Mouse (Mus musculus): Measurements from ENCODE around the gene Fbxo34.
"Not testable (repeated sequence)": the region's sequence is repeated elsewhere in the genome, so short reads cannot be mapped to it uniquely, and the experiment has no call there.

Gene Fbxo34

GRCm38 (mm10) chr14:47450121-47450520 is at the start of gene Fbxo34:
TSS of gene Fbxo34 (plus strand) at chr14:47450421.
- ATAC-seq (ENCODE audit: low TSS enrichment), result not testable (repeated sequence)

DNA sequence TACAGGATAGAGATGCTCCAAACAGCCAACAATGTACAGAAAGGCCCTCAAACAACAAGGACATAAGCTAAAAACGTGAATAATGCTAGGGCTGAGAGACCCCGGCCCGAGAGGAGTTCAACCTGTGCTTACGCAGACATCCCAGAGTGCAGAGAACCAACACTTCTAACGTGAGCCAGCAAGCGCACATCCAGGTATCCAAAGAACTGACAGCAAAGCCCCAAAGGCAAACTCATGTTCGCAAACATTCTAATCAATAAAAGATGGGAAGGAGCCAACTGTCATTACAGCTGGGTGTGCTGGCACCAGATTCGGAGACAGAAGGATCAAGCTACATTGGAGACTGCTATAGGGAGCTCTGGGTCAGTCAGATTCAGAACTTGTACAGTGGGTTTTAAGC is 47.5 kb upstream of the Fbxo34 start:
- no peak for ATAC-seq (ENCODE audit: low TSS enrichment)

- ATAC-seq (ENCODE audit: low TSS enrichment), result peak; percentile 55; the same call in 1 of the 2 replicates
Measured at GRCm38 (mm10) chr14:47406000-47406399, 44.2 kb upstream of the Fbxo34 start.

- no peak for ATAC-seq (ENCODE audit: low TSS enrichment)
Measured at GRCm38 (mm10) chr14:47417346-47417745, 32.9 kb upstream of the Fbxo34 start.

DNA sequence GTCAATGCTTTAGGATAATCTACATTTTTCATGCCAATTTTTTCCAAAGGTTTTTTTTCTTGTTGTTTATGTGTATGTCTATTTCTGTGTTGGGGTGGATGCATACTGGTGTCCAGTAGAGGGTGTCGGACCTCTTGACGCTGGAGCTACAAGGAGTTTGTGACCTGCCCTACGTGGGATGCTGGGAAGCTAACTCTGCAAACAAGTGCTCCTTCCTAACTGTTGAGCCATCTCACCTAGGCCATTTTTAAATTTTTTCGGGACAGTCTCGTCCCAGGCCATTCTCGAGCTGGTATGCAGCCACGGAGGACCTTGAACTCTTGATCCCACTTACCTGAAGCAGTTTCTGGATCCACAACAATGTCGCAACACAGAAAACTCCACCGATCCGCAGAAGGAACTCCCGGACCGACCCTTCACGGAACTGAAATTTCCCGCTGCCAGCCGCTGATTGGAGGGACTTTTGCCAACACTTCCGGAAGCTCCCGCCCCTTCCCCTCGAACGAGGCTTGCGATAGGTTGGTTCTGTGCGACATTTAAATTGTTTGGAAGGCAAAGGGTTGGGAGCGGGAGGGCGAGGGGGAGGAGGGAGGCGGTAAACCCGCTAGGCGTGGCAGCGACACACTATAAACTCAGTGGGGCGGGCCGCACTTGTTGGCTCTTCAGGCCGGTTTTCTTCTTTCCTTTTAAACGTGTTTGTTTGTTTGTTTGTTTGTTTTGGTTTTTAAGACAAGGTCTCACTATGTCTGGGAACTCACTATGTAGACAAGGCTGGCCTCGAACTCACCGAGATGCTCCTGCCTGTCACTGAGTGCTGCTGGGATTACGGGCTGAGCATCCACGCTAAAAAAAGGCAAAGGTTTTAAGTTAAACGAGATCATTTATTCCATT is 32.2 kb upstream of the Fbxo34 start, which contains the start of gene Dlgap5:
Gene Dlgap5 (minus strand): TSS at position 633 of the 891 bp plus-strand sequence.
- peak; percentile 100 for ATAC-seq (ENCODE audit: low TSS enrichment)

- ATAC-seq (ENCODE audit: low TSS enrichment), result peak; percentile 7; the same call in 1 of the 2 replicates
Measured at GRCm38 (mm10) chr14:47418666-47418991, 31.6 kb upstream of the Fbxo34 start.

DNA sequence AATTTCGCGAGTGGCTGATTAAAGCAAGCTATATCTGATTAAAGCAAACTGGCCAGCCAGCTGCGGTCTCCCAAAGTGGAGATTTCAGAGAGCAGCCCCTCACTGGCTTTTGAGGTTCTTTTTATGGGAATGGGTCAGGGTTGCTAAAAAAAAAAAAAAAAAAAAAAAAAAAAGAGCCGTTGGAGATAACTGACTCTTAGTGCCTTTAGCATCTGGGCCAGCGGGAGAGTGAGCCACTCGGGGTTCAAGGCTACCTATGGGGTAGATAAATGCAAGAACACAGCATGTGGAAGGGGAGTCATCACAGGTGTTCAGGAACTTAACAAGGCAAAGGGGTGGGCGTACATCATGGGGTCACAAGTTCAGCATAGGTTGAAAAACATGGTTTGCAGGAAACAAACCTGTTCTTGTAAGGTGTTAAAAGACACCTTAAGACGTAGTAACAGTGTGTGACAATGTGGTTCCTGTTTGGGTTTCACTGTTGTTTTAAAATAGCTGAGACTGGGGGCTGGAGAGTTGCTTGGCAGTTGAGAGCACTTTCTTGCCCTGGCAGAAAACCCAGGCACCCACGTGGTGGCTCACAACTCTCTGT is 31.1 kb upstream of the Fbxo34 start:
- no peak for ATAC-seq (ENCODE audit: low TSS enrichment)

- ATAC-seq (ENCODE audit: low TSS enrichment), result no peak
Measured at GRCm38 (mm10) chr14:47419723-47420276, 30.4 kb upstream of the Fbxo34 start.

- ATAC-seq (ENCODE audit: low TSS enrichment), result no peak
Measured at GRCm38 (mm10) chr14:47421606-47422005, 28.6 kb upstream of the Fbxo34 start.

- ATAC-seq (ENCODE audit: low TSS enrichment), result no peak
Measured at GRCm38 (mm10) chr14:47422466-47422865, 27.8 kb upstream of the Fbxo34 start.

DNA sequence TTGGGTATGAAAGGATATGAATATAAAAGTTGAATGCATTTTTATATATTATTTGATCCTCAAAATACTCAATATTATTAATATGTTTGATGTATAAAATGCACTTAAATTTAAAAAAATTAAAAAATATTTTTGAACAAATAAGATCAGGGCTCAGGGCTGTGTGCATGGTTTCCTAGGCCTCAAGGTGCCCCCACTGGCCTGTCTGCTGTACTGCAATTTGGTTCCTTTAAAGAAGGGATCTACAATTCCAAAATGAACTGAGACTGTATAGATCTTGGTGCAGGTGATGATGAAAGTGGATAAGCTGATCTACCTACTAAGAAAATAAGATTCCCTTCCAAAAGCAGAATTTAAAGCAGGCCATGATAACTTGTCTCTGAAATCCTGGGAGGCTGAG is 17.2 kb upstream of the Fbxo34 start:
- ATAC-seq (ENCODE audit: low TSS enrichment), result 0 out of 2 replicates have a peak, but pooled peaks have one; percentile 59

- no peak for ATAC-seq (ENCODE audit: low TSS enrichment)
Measured at GRCm38 (mm10) chr14:47438947-47439346, 11.3 kb upstream of the Fbxo34 start.

DNA sequence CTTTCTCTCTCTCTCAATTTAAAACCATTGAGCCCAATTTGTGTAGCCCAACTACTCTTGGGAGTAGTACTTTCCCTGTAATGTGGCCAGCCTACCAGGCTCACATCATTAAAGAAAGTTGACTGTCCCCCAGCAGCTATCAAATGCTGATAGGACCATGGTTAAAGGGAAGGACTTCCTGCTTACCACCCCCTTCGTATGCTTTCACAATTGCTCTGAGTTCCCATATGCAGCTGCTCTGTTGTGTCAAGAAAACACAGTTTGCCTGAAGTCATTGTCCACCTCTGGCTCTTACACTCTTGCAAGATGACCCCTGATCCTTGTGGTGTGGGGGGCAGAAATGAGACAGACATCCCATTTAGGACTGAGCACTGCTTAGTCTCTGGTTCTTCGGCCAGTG is 5.3 kb upstream of the Fbxo34 start:
- ATAC-seq (ENCODE audit: low TSS enrichment), result no peak

DNA sequence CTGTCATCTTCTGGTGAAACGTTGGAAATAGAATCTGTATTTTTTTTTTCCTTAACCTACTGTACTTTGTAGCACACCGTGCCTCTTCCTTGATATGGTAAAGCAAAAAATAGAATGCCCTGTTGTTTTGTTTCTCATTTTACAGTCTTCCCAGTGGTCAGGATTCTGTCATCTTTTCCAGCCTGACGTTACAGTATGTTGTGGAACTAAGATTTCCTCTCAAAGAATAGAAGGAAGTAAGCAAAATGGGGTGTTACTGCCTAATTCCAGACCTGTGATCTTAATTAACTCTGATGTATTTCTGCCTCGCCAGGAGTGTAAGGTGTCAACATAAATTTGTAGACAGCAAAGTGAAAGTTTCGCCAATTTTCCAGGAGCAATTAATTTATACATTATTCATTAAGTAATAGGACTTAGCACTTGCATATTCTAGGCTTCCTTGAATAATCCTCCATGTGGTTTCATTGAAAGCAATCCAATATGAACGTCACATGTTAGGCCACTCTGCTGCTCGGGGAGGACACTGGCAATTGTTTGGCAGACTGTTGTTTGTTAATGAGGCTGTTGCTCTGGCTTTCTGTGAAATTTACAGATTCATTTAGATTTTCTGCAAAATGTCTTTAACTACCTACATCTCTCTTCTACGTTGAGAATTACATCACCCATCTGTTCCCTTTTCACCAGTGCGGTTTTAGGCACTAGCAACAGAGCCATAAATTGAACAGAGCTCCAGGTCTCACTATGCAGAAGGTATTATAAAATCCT is 4.7 kb upstream of the Fbxo34 start:
- peak; percentile 98 for ATAC-seq (ENCODE audit: low TSS enrichment)

DNA sequence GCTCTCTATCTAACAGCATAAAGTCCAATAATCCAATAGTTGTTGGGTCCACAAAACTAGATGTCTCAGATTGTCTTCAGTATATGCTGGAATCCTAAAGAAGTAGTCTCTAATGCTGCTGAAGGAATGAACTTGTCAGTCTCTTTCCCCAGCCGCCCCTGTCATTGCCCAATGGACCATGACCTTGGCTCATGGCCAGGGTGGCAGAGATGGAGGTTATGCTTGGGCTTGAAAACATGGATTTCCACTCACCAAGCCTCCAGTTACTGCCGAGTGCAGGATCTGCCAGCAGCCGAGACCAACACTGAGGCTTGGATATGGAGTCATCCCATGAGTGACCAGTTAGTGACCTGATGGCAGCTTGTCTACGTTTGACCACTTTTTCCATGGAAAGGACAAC is 9.3 kb downstream of the Fbxo34 start:
- no peak for ATAC-seq (ENCODE audit: low TSS enrichment)

- no peak for ATAC-seq (ENCODE audit: low TSS enrichment)
Measured at GRCm38 (mm10) chr14:47461997-47462396, 11.8 kb downstream of the Fbxo34 start.

GRCm38 (mm10) chr14:47462453-47462852 is 12.2 kb downstream of the Fbxo34 start:
- no peak for ATAC-seq (ENCODE audit: low TSS enrichment)

- no peak for ATAC-seq (ENCODE audit: low TSS enrichment)
Measured at GRCm38 (mm10) chr14:47462877-47463460, 12.7 kb downstream of the Fbxo34 start.

DNA sequence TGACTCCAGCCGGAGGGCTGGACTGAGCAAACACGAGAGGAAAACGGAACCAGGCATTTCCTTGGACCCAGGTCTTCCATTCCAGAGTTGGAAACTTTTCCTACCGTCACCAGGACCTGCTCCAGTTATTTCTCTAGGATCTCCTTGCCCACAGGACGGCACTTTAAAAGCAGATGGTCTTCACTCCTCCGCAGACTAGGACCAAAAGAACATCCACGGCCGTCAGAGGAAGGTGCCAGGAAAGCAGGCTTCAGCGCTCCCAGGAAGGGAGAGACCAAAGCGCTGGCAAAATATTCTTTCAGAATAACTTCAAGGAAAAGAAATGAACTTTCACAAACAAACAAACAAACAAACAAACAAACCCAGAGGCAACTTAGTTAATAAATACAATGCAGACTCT is 14.2 kb downstream of the Fbxo34 start:
- ATAC-seq (ENCODE audit: low TSS enrichment), result peak; percentile 88

GRCm38 (mm10) chr14:47465468-47466175 is 15.4 kb downstream of the Fbxo34 start:
- ATAC-seq (ENCODE audit: low TSS enrichment), result 0 out of 2 replicates have a peak, but pooled peaks have one; percentile 16

GRCm38 (mm10) chr14:47472359-47472742 is 22.1 kb downstream of the Fbxo34 start:
- peak; percentile 77 for ATAC-seq (ENCODE audit: low TSS enrichment)

All from frontal cortex, adult (tissue).